Mouse (Mus musculus) stomach, embryonic 14.5 days (tissue): ENCODE results near the gene Prickle1. TPM values are rescaled to one million over a fixed set of nuclear protein-coding genes. Genes with fewer than 3 reads are reported as not detected.

ENCODE experiments used
- ATAC-seq: fragments of 200-750 bp; cut with Nextera tagmentation; 2 replicates; pipeline ENCODE4 v1.8.0; 2017; ENCODE audit warnings: low read depth, moderate TSS enrichment; ENCODE audit not compliant: insufficient number of reproducible peaks, insufficient read depth, low FRiP score
- H3K27ac ChIP-seq: fragments of 300-500 bp; sonication (generic); 2 replicates; pipeline ENCODE4 v1.5.1; 2014; ENCODE audit warnings: mild to moderate bottlenecking, low read length, moderate library complexity, mixed read lengths
- H3K27me3 ChIP-seq: fragments of 300-500 bp; sonication (generic); 2 replicates; pipeline ENCODE4 v1.6.1; 2014; ENCODE audit warnings: low read length, control low read depth, mixed read lengths; ENCODE audit not compliant: control insufficient read depth, insufficient read depth
- H3K36me3 ChIP-seq: fragments of 300-500 bp; sonication (generic); 2 replicates; pipeline ENCODE4 v1.6.1; 2014; ENCODE audit warnings: mild to moderate bottlenecking, control low read depth, low read length, moderate library complexity, mixed read lengths; ENCODE audit not compliant: control insufficient read depth, insufficient read depth
- H3K4me1 ChIP-seq: fragments of 300-500 bp; sonication (generic); 2 replicates; pipeline ENCODE4 v1.6.1; 2014; ENCODE audit warnings: low read length, control low read depth, mixed read lengths; ENCODE audit not compliant: control insufficient read depth, insufficient read depth
- H3K4me2 ChIP-seq: fragments of 300-500 bp; sonication (generic); replicated peaks from 2 replicates; pipeline ENCODE4 v1.6.1; 2014; ENCODE audit warnings: low read depth, low read length, control low read depth
- H3K4me3 ChIP-seq: fragments of 300-500 bp; sonication (generic); 2 replicates; pipeline ENCODE4 v1.5.1; 2014; ENCODE audit warnings: low read depth, low read length, control low read depth
- H3K9ac ChIP-seq: fragments of 300-500 bp; sonication (generic); replicated peaks from 2 replicates; pipeline ENCODE4 v1.6.1; 2014; ENCODE audit warnings: low read depth, mild to moderate bottlenecking, control low read depth, low read length, moderate library complexity, mixed read lengths
- H3K9me3 ChIP-seq: fragments of 300-500 bp; sonication (generic); 2 replicates; pipeline ENCODE4 v1.6.1; 2016; ENCODE audit warnings: low read depth, low read length, control low read depth; ENCODE audit not compliant: control insufficient read depth
- WGBS: fragments of 180-500 bp; shearing (Covaris S2); extraction: QIAGEN DNeasy Blood & Tissue Kit; methylation state at CpG from one replicate; pipeline ENCODE4 v1.1.7; 2014; 5-methylcytosine and 5-hydroxymethylcytosine counted together
- polyA plus RNA-seq: library from polyadenylated mRNA; unstranded; fragments of >200 nt; fragmentation: Nextera tagmentation; extraction: Ambion mirVana; gene quantifications from 2 replicates; pipeline ENCODE4 v1.2.1, GENCODE M21; 2014

Prickle1 gene
- polyA plus RNA-seq, 1 experiment from 2014 or later, result 23.6 TPM

GRCm38 (mm10) chr15:93572889-93573288, 22.8 kb downstream of the Prickle1 start:
- no peak for ATAC-seq
- Histone ChIP-seq H3K9ac (no peak overlapping the region), H3K27me3 (no peaks in the 10 kb centered on the region), H3K4me2 (no peak overlapping the region), H3K4me1 (no peaks in the 10 kb centered on the region), H3K36me3 (no peaks in the 10 kb centered on the region), H3K4me3 (no peak overlapping the region), H3K9me3 (peaks cover 4% of the 10 kb centered on the region; the same call in 1 of the 2 replicates), H3K27ac (no peak overlapping the region)
- WGBS, result 92% methylated on average over 10 of the region's 10 CpGs

- Histone ChIP-seq H3K27ac (no peak overlapping the region), H3K36me3 (no peaks in the 10 kb centered on the region), H3K4me2 (no peak overlapping the region), H3K9me3 (no peaks in the 10 kb centered on the region), H3K27me3 (no peaks in the 10 kb centered on the region), H3K4me1 (no peaks in the 10 kb centered on the region), H3K4me3 (no peak overlapping the region), H3K9ac (no peak overlapping the region)
- 61% methylated on average over 11 of the region's 11 CpGs for WGBS
- ATAC-seq, result no peak
Measured at GRCm38 (mm10) chr15:93570881-93571495, 24.7 kb downstream of the Prickle1 start.

- no peaks in the 10 kb centered on the region for H3K4me1 ChIP-seq
- H3K4me3 ChIP-seq, result no peak overlapping the region
- H3K27me3 ChIP-seq, result no peaks in the 10 kb centered on the region
- ATAC-seq, result no peak
- H3K9ac ChIP-seq, result no peak overlapping the region
- H3K27ac ChIP-seq, result no peak overlapping the region
- H3K4me2 ChIP-seq, result no peak overlapping the region
- WGBS, result 73% methylated on average over 3 of the region's 3 CpGs
- H3K9me3 ChIP-seq, result no peaks in the 10 kb centered on the region
- H3K36me3 ChIP-seq, result no peaks in the 10 kb centered on the region
Measured at GRCm38 (mm10) chr15:93568911-93569310, 26.8 kb downstream of the Prickle1 start.

GRCm38 (mm10) chr15:93567546-93568307, 28.0 kb downstream of the Prickle1 start:
- no peaks in the 10 kb centered on the region for H3K27me3 ChIP-seq
- ATAC-seq, result no peak
- 0 out of 2 replicates have a peak overlapping the region, but pooled peaks have one; percentile 2 for H3K4me2 ChIP-seq
- H3K4me1 ChIP-seq, result 0 out of 2 replicates have a peak, but pooled peaks cover 3% of the 10 kb centered on the region
- 53% methylated on average over 14 of the region's 14 CpGs for WGBS
- H3K9ac ChIP-seq, result no peak overlapping the region
- no peak overlapping the region for H3K4me3 ChIP-seq
- no peaks in the 10 kb centered on the region for H3K36me3 ChIP-seq
- no peaks in the 10 kb centered on the region for H3K9me3 ChIP-seq
- H3K27ac ChIP-seq, result no peak overlapping the region

GRCm38 (mm10) chr15:93563491-93563890, 32.2 kb downstream of the Prickle1 start:
- Histone ChIP-seq H3K27me3 (no peaks in the 10 kb centered on the region), H3K4me2 (no peak overlapping the region), H3K36me3 (no peaks in the 10 kb centered on the region; the same call in 1 of the 2 replicates), H3K4me1 (0 out of 2 replicates have a peak, but pooled peaks cover 3% of the 10 kb centered on the region), H3K9ac (no peak overlapping the region), H3K27ac (no peak overlapping the region), H3K9me3 (no peaks in the 10 kb centered on the region), H3K4me3 (no peak overlapping the region)
- ATAC-seq, result no peak
- WGBS, result 58% methylated on average over 5 of the region's 5 CpGs

GRCm38 (mm10) chr15:93561540-93561939, 34.2 kb downstream of the Prickle1 start:
- Histone ChIP-seq H3K27me3 (no peaks in the 10 kb centered on the region), H3K9me3 (no peaks in the 10 kb centered on the region), H3K9ac (no peak overlapping the region), H3K4me1 (0 out of 2 replicates have a peak, but pooled peaks cover 3% of the 10 kb centered on the region), H3K4me2 (no peak overlapping the region), H3K27ac (no peak overlapping the region), H3K4me3 (no peak overlapping the region), H3K36me3 (no peaks in the 10 kb centered on the region; the same call in 1 of the 2 replicates)
- ATAC-seq, result no peak
- 78% methylated on average over 6 of the region's 6 CpGs for WGBS

GRCm38 (mm10) chr15:93558421-93558820, 37.3 kb downstream of the Prickle1 start:
- no peak overlapping the region for H3K9ac ChIP-seq
- no peaks in the 10 kb centered on the region for H3K27me3 ChIP-seq
- no peaks in the 10 kb centered on the region; the same call in 1 of the 2 replicates for H3K36me3 ChIP-seq
- H3K4me1 ChIP-seq, result no peaks in the 10 kb centered on the region
- H3K4me2 ChIP-seq, result no peak overlapping the region
- no peaks in the 10 kb centered on the region for H3K9me3 ChIP-seq
- WGBS, result 90% methylated on average over 12 of the region's 12 CpGs
- no peak for ATAC-seq
- H3K4me3 ChIP-seq, result no peak overlapping the region
- no peak overlapping the region for H3K27ac ChIP-seq

- no peak for ATAC-seq
- Histone ChIP-seq H3K9ac (no peak overlapping the region), H3K4me2 (no peak overlapping the region), H3K27ac (no peak overlapping the region), H3K36me3 (no peaks in the 10 kb centered on the region; the same call in 1 of the 2 replicates), H3K27me3 (no peaks in the 10 kb centered on the region), H3K4me3 (no peak overlapping the region), H3K4me1 (peaks cover 7% of the 10 kb centered on the region; the same call in 1 of the 2 replicates), H3K9me3 (no peaks in the 10 kb centered on the region)
- WGBS, result 65% methylated on average over 8 of the region's 8 CpGs
Measured at GRCm38 (mm10) chr15:93555719-93556118, 40.0 kb downstream of the Prickle1 start.
